Mouse (Mus musculus) testis, adult 2 months (tissue): Measurements from ENCODE around the gene Mef2b. TPM values are rescaled to one million over a fixed set of nuclear protein-coding genes. Genes with fewer than 3 reads are reported as not detected.
"Not testable (repeated sequence)": the region's sequence is repeated elsewhere in the genome, so short reads cannot be mapped to it uniquely, and the experiment has no call there.

Experiments
- H3K27ac ChIP-seq: fragments of 200-500 bp; 2 replicates; pipeline ENCODE4 v1.5.1; 2012; ENCODE audit warnings: low read depth, low read length; ENCODE audit not compliant: control insufficient read depth, insufficient read depth
- H3K27me3 ChIP-seq: fragments of 200-500 bp; 2 replicates; pipeline ENCODE4 v1.6.1; 2012; ENCODE audit warnings: mild to moderate bottlenecking, low read length, moderate library complexity; ENCODE audit not compliant: control insufficient read depth, insufficient read depth
- H3K36me3 ChIP-seq: fragments of 200-500 bp; 2 replicates; pipeline ENCODE4 v1.6.1; 2012; ENCODE audit warnings: mild to moderate bottlenecking, low read length; ENCODE audit not compliant: control insufficient read depth, insufficient read depth
- H3K4me1 ChIP-seq: fragments of 200-500 bp; 2 replicates; pipeline ENCODE4 v1.6.1; 2012; ENCODE audit warnings: low read length; ENCODE audit not compliant: control insufficient read depth, insufficient read depth
- H3K4me3 ChIP-seq: fragments of 200-500 bp; 2 replicates; pipeline ENCODE4 v1.5.1; 2012; ENCODE audit warnings: low read depth, mild to moderate bottlenecking, low read length, moderate library complexity, mixed read lengths; ENCODE audit not compliant: control insufficient read depth
- CTCF ChIP-seq: fragments of 200-500 bp; IDR thresholded peaks from 2 replicates; pipeline ENCODE4 v1.5.1; 2012; ENCODE audit warnings: low read depth, mild to moderate bottlenecking, inconsistent platforms, low read length, moderate library complexity; ENCODE audit not compliant: control insufficient read depth, insufficient read depth, insufficient replicate concordance
- POLR2A ChIP-seq: fragments of 200-500 bp; IDR thresholded peaks from 2 replicates; pipeline ENCODE4 v1.6.1; 2012; ENCODE audit warnings: low read depth, mild to moderate bottlenecking, inconsistent platforms, low read length, moderate library complexity; ENCODE audit not compliant: control insufficient read depth
- polyA plus RNA-seq: library from polyadenylated mRNA; depleted of rRNA; stranded (reverse); fragments of >200 nt; gene quantifications from 2 replicates; pipeline ENCODE4 v1.2.3, GENCODE M21; 2012; rRNA removed

Mef2b gene
- polyA plus RNA-seq, 1 experiment: 2.6 TPM

DNA sequence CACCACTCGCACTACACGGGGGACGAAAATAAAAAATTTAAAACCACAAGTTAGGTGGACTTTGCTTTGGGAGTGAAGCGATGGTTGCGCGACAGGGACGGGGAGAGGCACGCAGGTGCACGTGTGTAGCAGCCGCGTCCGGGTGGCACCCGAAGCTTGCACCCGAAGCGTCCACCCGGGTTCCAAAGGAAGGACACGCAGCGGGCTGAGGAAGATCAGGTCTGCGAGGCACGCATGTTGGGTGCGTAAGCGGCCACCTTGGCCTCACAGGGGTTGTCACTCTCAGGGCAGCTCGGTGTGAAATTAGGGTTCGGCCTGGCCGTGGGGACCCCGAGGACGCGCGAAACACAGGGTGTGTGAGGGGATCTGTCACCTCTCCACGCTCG is 72.2 kb downstream of the Mef2b start:
- Histone ChIP-seq H3K36me3 (no peaks in the 10 kb centered on the region), H3K27ac (peak overlapping the region; percentile 7), H3K4me3 (peak overlapping the region; percentile 91), H3K27me3 (no peaks in the 10 kb centered on the region), H3K4me1 (peaks cover 8% of the 10 kb centered on the region)
- no peak for TF ChIP-seq POLR2A
- TF ChIP-seq CTCF: no peak

GRCm38 (mm10) chr8:70212112-70213055 is 72.9 kb downstream of the Mef2b start, which contains the start of gene Slc25a42:
TSS of gene Slc25a42 (minus strand) at chr8:70212305.
- peak within 1 kb of the TSS; percentile 45 for H3K27ac ChIP-seq
- peaks cover 8% of the 10 kb centered on the region for H3K4me1 ChIP-seq
- peak within 1 kb of the TSS; percentile 91 for H3K4me3 ChIP-seq
- TF ChIP-seq CTCF: no peak
- peak; percentile 55 for TF ChIP-seq POLR2A
- no peaks in the 10 kb centered on the region for H3K36me3 ChIP-seq
- H3K27me3 ChIP-seq: no peaks in the 10 kb centered on the region

DNA sequence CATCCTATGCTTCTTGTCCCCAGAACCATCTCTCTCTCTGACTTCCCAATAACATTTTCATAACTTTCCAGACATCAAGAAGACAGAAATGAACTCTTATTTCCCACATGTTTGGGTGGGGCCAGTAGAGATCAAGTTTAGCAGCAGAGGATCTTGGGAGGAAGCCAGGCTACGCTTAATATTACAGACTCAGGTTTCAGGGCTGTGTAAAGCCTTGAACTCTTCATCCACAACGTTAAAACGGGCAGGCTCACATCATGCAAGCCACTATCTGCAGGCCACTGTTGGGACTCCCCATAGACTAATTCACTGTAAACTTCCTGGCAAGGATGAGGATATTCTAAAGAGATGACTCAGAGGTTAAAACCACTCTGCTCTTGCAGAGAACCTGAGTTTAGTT is 74.9 kb downstream of the Mef2b start:
- no peak overlapping the region for H3K27ac ChIP-seq
- no peak for TF ChIP-seq CTCF
- TF ChIP-seq POLR2A: no peak
- no peaks in the 10 kb centered on the region for H3K36me3 ChIP-seq
- no peaks in the 10 kb centered on the region for H3K27me3 ChIP-seq
- H3K4me1 ChIP-seq: peaks cover 8% of the 10 kb centered on the region
- no peak overlapping the region for H3K4me3 ChIP-seq

GRCm38 (mm10) chr8:70215092-70215491 is 75.6 kb downstream of the Mef2b start:
- Histone ChIP-seq H3K4me3 (no peak overlapping the region), H3K27ac (no peak overlapping the region), H3K4me1 (peaks cover 8% of the 10 kb centered on the region), H3K27me3 (no peaks in the 10 kb centered on the region), H3K36me3 (no peaks in the 10 kb centered on the region)
- no peak for TF ChIP-seq POLR2A
- no peak for TF ChIP-seq CTCF

GRCm38 (mm10) chr8:70216161-70216560 is 76.7 kb downstream of the Mef2b start:
- not testable (repeated sequence) for H3K27me3 ChIP-seq, H3K36me3 ChIP-seq, H3K4me3 ChIP-seq, H3K27ac ChIP-seq
- H3K4me1 ChIP-seq: peaks cover 11% of the 10 kb centered on the region

GRCm38 (mm10) chr8:70216566-70216965 is 77.1 kb downstream of the Mef2b start:
- Histone ChIP-seq H3K36me3 (no peaks in the 10 kb centered on the region), H3K27ac (no peak overlapping the region), H3K4me3 (no peak overlapping the region), H3K27me3 (no peaks in the 10 kb centered on the region), H3K4me1 (peaks cover 10% of the 10 kb centered on the region)
- TF ChIP-seq POLR2A: no peak
- TF ChIP-seq CTCF: no peak

Other genes with a start within 250 kb of the Mef2b start
- 844 and 936 TPM in 2 replicates for gene Tssk6, start 237.5 kb upstream of the Mef2b start, polyA plus RNA-seq
- 122 and 131 TPM in 2 replicates for gene Ndufa13, start 237.2 kb upstream of the Mef2b start, polyA plus RNA-seq
- 0.95 TPM in 2 replicates for gene Yjefn3, start 237.0 kb upstream of the Mef2b start, polyA plus RNA-seq
- gene Gatad2a, start 143.3 kb upstream of the Mef2b start, polyA plus RNA-seq: 80.8 and 84.9 TPM in 2 replicates
- 46.0 and 52.7 TPM in 2 replicates for gene Mau2, start 97.0 kb upstream of the Mef2b start, polyA plus RNA-seq
- 32.5 and 34.5 TPM in 2 replicates for gene Sugp1, start 96.9 kb upstream of the Mef2b start, polyA plus RNA-seq
- gene Tm6sf2, start 66.8 kb upstream of the Mef2b start, polyA plus RNA-seq: 11.0 and 14.1 TPM in 2 replicates
- gene Hapln4, start 56.3 kb upstream of the Mef2b start, polyA plus RNA-seq: 0.23 and 0.31 TPM in 2 replicates
- 7.3 and 8.9 TPM in 2 replicates for gene Ncan, start 18.8 kb upstream of the Mef2b start, polyA plus RNA-seq
- 3.8 and 4.8 TPM in 2 replicates for gene Nr2c2ap, start 8.4 kb upstream of the Mef2b start, polyA plus RNA-seq
- gene Rfxank, start 557 bp upstream of the Mef2b start, polyA plus RNA-seq: 19.1 TPM in 2 replicates
- gene Borcs8, start 212 bp upstream of the Mef2b start, polyA plus RNA-seq: 104 and 117 TPM in 2 replicates
- 13.4 and 17.7 TPM in 2 replicates for gene Tmem161a, start 32.6 kb downstream of the Mef2b start, polyA plus RNA-seq
- gene Slc25a42, start 72.6 kb downstream of the Mef2b start, polyA plus RNA-seq: 11.8 and 12.3 TPM in 2 replicates
- 206 and 208 TPM in 2 replicates for gene Sugp2, start 94.5 kb downstream of the Mef2b start, polyA plus RNA-seq
- 5.4 and 5.5 TPM in 2 replicates for gene Armc6, start 94.8 kb downstream of the Mef2b start, polyA plus RNA-seq
- gene Homer3, start 143.1 kb downstream of the Mef2b start, polyA plus RNA-seq: 7.3 and 9.8 TPM in 2 replicates
- 95.5 and 101 TPM in 2 replicates for gene Ddx49, start 162.8 kb downstream of the Mef2b start, polyA plus RNA-seq
- gene Cope, start 162.8 kb downstream of the Mef2b start, polyA plus RNA-seq: 102 and 115 TPM in 2 replicates
- gene Cers1, start 176.1 kb downstream of the Mef2b start, polyA plus RNA-seq: 0.43 and 0.48 TPM in 2 replicates
- 0.20 and 0.24 TPM in 2 replicates for gene Gdf1, start 190.1 kb downstream of the Mef2b start, polyA plus RNA-seq
- 33.3 and 35.4 TPM in 2 replicates for gene Upf1, start 213.6 kb downstream of the Mef2b start, polyA plus RNA-seq
- gene Comp, start 233.8 kb downstream of the Mef2b start, polyA plus RNA-seq: 409 and 456 TPM in 2 replicates